Mouse (Mus musculus) ES-Bruce4 (cell line): ENCODE measurements around the gene Rlim.
A peak's percentile ranks its signal among the peaks of the same experiment; 100 is the strongest.

Experiments
- CTCF ChIP-seq: IDR thresholded peaks from one replicate; pipeline ENCODE4 v1.8.1; 2011; ENCODE audit warnings: low read depth, low read length
- EP300 ChIP-seq: IDR thresholded peaks from 2 replicates; pipeline ENCODE4 v1.6.1; 2011; ENCODE audit warnings: low read depth, low read length; ENCODE audit not compliant: insufficient read depth
- POLR2A ChIP-seq: IDR thresholded peaks from one replicate; pipeline ENCODE4 v1.8.1; 2011; ENCODE audit warnings: low read length; ENCODE audit not compliant: insufficient read depth

GRCm38 (mm10) chrX:103986159-103986558, 5.1 kb upstream of the Rlim start:
- TF ChIP-seq POLR2A, result no peak
- TF ChIP-seq CTCF, result no peak
- peak; percentile 46; the same call in 1 of the 2 replicates for TF ChIP-seq EP300
